Mouse (Mus musculus): ENCODE data around the gene Ms4a6b.
"Not testable (repeated sequence)": the region's sequence is repeated elsewhere in the genome, so short reads cannot be mapped to it uniquely, and the experiment has no call there.

GRCm38 (mm10) chr19:11468361-11468760 lies 48.0 kb upstream of the Ms4a6b start:
- TF ChIP-seq POLR2A (IDR thresholded peaks at IDR 0.05; ENCODE audit: low read depth, low read length); CTCF (conservative IDR thresholded peaks at IDR 0.05; ENCODE audit: insufficient read depth, insufficient read length, low read depth, low read length): not testable (repeated sequence)

Data from kidney, adult 2 months (tissue).